Mouse (Mus musculus): Measurements from ENCODE around the gene Txnrd1. TPM values are rescaled to one million over a fixed set of nuclear protein-coding genes. Genes with fewer than 3 reads are reported as not detected.

The Txnrd1 gene
- polyA plus RNA-seq, 3 experiments from 2014 or later, result 17.4 to 35.2 (median 18.9) TPM

- ATAC-seq, result no peak
These were observed 89.8 kb downstream of the Txnrd1 start for GRCm38 (mm10) chr10:82923547-82923946.

- ATAC-seq, result no peak
These were observed 91.0 kb downstream of the Txnrd1 start for GRCm38 (mm10) chr10:82924750-82925149.

GRCm38 (mm10) chr10:82925624-82926023 is 91.9 kb downstream of the Txnrd1 start:
- no peak for ATAC-seq

GRCm38 (mm10) chr10:82935018-82935633 is 101.4 kb downstream of the Txnrd1 start:
- no peak for ATAC-seq

- ATAC-seq, result no peak
These were observed 102.0 kb downstream of the Txnrd1 start for GRCm38 (mm10) chr10:82935774-82936173.

Other genes with a start within 250 kb of the Txnrd1 start
- 10 to 100 TPM; 17.8 to 25.4 (median 23.0) TPM for gene 1190007I07Rik, start 210.7 kb upstream of the Txnrd1 start, polyA plus RNA-seq (2017; shearing (Covaris generic))
- 10 to 100 TPM; 16.5 to 46.4 (median 17.9) TPM for gene Tdg, start 204.1 kb upstream of the Txnrd1 start, polyA plus RNA-seq (2017; shearing (Covaris generic))
- gene Glt8d2, start 143.3 kb upstream of the Txnrd1 start, polyA plus RNA-seq (2017; shearing (Covaris generic)), result under 1 TPM in 2 of 3 experiments, not detected in 1; 0.48 to 0.71 TPM
- gene Hcfc2, start 137.8 kb upstream of the Txnrd1 start, polyA plus RNA-seq (2017; shearing (Covaris generic)), result 10 to 100 TPM; 27.9 to 33.4 (median 28.7) TPM
- 100 to 1,000 TPM in 1 of 3 experiments, 10 to 100 TPM in 2; 73.0 to 117 (median 87.5) TPM for gene Nfyb, start 69.8 kb upstream of the Txnrd1 start, polyA plus RNA-seq (2017; shearing (Covaris generic))
- under 1 TPM; 0.35 to 0.91 (median 0.64) TPM for gene Eid3, start 32.7 kb downstream of the Txnrd1 start, polyA plus RNA-seq (2017; shearing (Covaris generic))
- gene Chst11, start 151.5 kb downstream of the Txnrd1 start, polyA plus RNA-seq (2017; shearing (Covaris generic)), result 1 to 10 TPM in 1 of 3 experiments, under 1 TPM in 2; 0.84 to 4.5 (median 0.85) TPM